ENCODE assay signal across 10 mouse cellular contexts in the genomic region with DNA sequence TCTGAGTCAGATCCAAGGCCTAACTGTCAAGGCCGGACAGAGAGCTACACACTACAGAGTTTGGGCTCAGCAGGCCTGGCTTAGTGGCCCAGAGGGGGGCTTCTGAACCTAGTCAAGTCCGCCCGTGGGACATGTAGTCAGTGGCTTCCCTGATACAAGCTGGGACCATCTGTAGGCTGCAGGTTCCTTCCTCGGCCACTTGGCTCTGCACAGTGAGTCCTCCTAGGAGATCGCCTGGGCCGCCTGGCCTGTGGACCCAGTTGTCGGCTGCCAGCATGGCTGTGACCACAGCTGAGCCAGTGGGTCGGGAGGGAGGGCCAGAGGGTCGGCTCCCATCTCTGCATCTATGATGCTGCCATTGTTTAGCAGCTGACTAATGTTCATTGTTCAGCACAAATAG. TPM values are rescaled to one million over a fixed set of nuclear protein-coding genes. Genes with fewer than 3 reads are reported as not detected.
DNase-seq lines count a peak whose midpoint lies in the region; ATAC-seq and TF ChIP-seq lines count a peak whose summit lies in the region.
"Had no signal": no experiment of that assay in that cellular context is flagged by ENCODE, and none has a peak within 500 bp of the region (broad histone marks: within the 10 kb centered on the region; RNA-seq: fewer than 3 reads in every experiment).

No protein-coding gene starts in this region.

- H3K9ac ChIP-seq in lung, postnatal 0 days (replicated peaks; ENCODE audit: low read depth) = no peak overlapping the region
- H3K9ac ChIP-seq in forebrain, embryonic 11.5 days (ENCODE audit: low read length) = peak overlapping the region; percentile 91
- H3K9ac ChIP-seq in limb, embryonic 13.5 days = no peak overlapping the region
- 0 out of 2 replicates have a peak overlapping the region, but pooled peaks have one; percentile 33 for H3K9ac ChIP-seq in stomach, embryonic 16.5 days (ENCODE audit: low read length)

- H3K27me3 ChIP-seq in lung, postnatal 0 days (replicated peaks; ENCODE audit: insufficient read depth, low read length) = no peaks in the 10 kb centered on the region
- no peaks in the 10 kb centered on the region for H3K27me3 ChIP-seq in forebrain, embryonic 11.5 days (ENCODE audit: control insufficient read depth, insufficient read depth, low read length)
- peaks cover 26% of the 10 kb centered on the region for H3K27me3 ChIP-seq in limb, embryonic 13.5 days
- H3K27me3 ChIP-seq in stomach, embryonic 16.5 days (ENCODE audit: control insufficient read depth, insufficient read depth, low read length) = no peaks in the 10 kb centered on the region

- no peaks in the 10 kb centered on the region for H3K9me3 ChIP-seq in lung, postnatal 0 days (ENCODE audit: low read length)
- no peaks in the 10 kb centered on the region for H3K9me3 ChIP-seq in forebrain, embryonic 11.5 days (ENCODE audit: control insufficient read depth, low read length)
- no peaks in the 10 kb centered on the region for H3K9me3 ChIP-seq in limb, embryonic 13.5 days
- no peaks in the 10 kb centered on the region for H3K9me3 ChIP-seq in stomach, embryonic 16.5 days (replicated peaks; ENCODE audit: control insufficient read depth, low read length)

- 65% methylated on average over 9 of the region's 9 CpGs for WGBS in lung, postnatal 0 days
- 22% methylated on average over 9 of the region's 9 CpGs for WGBS in forebrain, embryonic 11.5 days
- WGBS in limb, embryonic 13.5 days = 64% methylated on average over 9 of the region's 9 CpGs
- WGBS in stomach, embryonic 16.5 days = 73% methylated on average over 9 of the region's 9 CpGs

- no peak for TF ChIP-seq EP300 in lung, postnatal 0 days (IDR thresholded peaks at IDR 0.05)

- H3K4me2 ChIP-seq in lung, postnatal 0 days (replicated peaks; ENCODE audit: low read depth, low read length) = no peak overlapping the region
- peak overlapping the region; percentile 86; the same call in 1 of the 2 replicates for H3K4me2 ChIP-seq in forebrain, embryonic 11.5 days (ENCODE audit: low read depth, low read length, severe bottlenecking)
- peak overlapping the region; percentile 98 for H3K4me2 ChIP-seq in limb, embryonic 13.5 days (replicated peaks)
- 0 out of 2 replicates have a peak overlapping the region, but pooled peaks have one; percentile 90 for H3K4me2 ChIP-seq in stomach, embryonic 16.5 days (ENCODE audit: low read depth, low read length)

- intact Hi-C loops in gastrocnemius, postnatal 36 days (cut with DNase I) = loop anchor here (2.0 to 10.0 kb wide), 2 partner anchors 49 to 297 kb away; a partner anchor contains a TSS

- TF ChIP-seq CTCF in lung, postnatal 0 days (IDR thresholded peaks at IDR 0.05) = peak; percentile 10; the same call in 1 of the 2 replicates

- H3K27ac ChIP-seq in lung, postnatal 0 days (ENCODE audit: low read length) = no peak overlapping the region
- H3K27ac ChIP-seq in forebrain, embryonic 11.5 days (ENCODE audit: low read depth, low read length) = no peak overlapping the region
- H3K27ac ChIP-seq in limb, embryonic 13.5 days = no peak overlapping the region
- H3K27ac ChIP-seq in stomach, embryonic 16.5 days (ENCODE audit: low read length) = no peak overlapping the region
- H3K27ac ChIP-seq: macrophage had no signal

- DNase-seq in lung, postnatal 0 days (ENCODE audit: low spot score) = no peak
- DNase-seq in lung, postnatal 25 days (ENCODE audit: low spot score) = no peak
- DNase-seq in forebrain, embryonic 11.5 days (ENCODE audit: low spot score) = peak; percentile 58
- DNase-seq in layer of hippocampus, postnatal 25 days (ENCODE audit: extremely low spot score in 1 of 2, low spot score in 1 of 2) = no peak
- no peak for DNase-seq in gastrocnemius, postnatal 36 days
- DNase-seq in adrenal gland, postnatal 10 days = no peak
- DNase-seq: kidney, postnatal 10 days had no signal

- H3K4me1 ChIP-seq in lung, postnatal 0 days (ENCODE audit: insufficient read depth, low read depth, low read length) = peaks cover 8% of the 10 kb centered on the region; the same call in 1 of the 2 replicates
- H3K4me1 ChIP-seq in forebrain, embryonic 11.5 days (replicated peaks; ENCODE audit: control insufficient read depth, insufficient read depth, low read length) = peaks cover 26% of the 10 kb centered on the region
- peaks cover 46% of the 10 kb centered on the region for H3K4me1 ChIP-seq in limb, embryonic 13.5 days
- peaks cover 15% of the 10 kb centered on the region for H3K4me1 ChIP-seq in stomach, embryonic 16.5 days (ENCODE audit: control insufficient read depth, insufficient read depth, low read length)

- ATAC-seq in lung, postnatal 0 days = no peak
- no peak for ATAC-seq in forebrain, embryonic 11.5 days (replicated peaks; ENCODE audit: low FRiP score)
- no peak for ATAC-seq in limb, embryonic 13.5 days (ENCODE audit: low FRiP score, low read depth)
- no peak for ATAC-seq in stomach, embryonic 16.5 days (ENCODE audit: insufficient read depth, low FRiP score)

- no peaks in the 10 kb centered on the region for H3K36me3 ChIP-seq in lung, postnatal 0 days (ENCODE audit: insufficient read depth, low read length)
- H3K36me3 ChIP-seq in forebrain, embryonic 11.5 days (ENCODE audit: control insufficient read depth, insufficient read depth, low read length) = no peaks in the 10 kb centered on the region
- H3K36me3 ChIP-seq in limb, embryonic 13.5 days = no peaks in the 10 kb centered on the region
- H3K36me3 ChIP-seq in stomach, embryonic 16.5 days (ENCODE audit: control insufficient read depth, insufficient read depth, low read length) = no peaks in the 10 kb centered on the region

- H3K4me3 ChIP-seq in lung, postnatal 0 days (ENCODE audit: low read depth, low read length) = no peak overlapping the region
- H3K4me3 ChIP-seq in forebrain, embryonic 11.5 days (ENCODE audit: low read depth, low read length) = peak overlapping the region; percentile 67; the same call in 1 of the 2 replicates
- H3K4me3 ChIP-seq in limb, embryonic 13.5 days = no peak overlapping the region
- no peak overlapping the region for H3K4me3 ChIP-seq in stomach, embryonic 16.5 days (replicated peaks; ENCODE audit: low read length)

RNA-seq across cellular contexts. Expression of a gene that starts 3.9 kb away (rescaled TPM):
- polyA plus RNA-seq in lung, postnatal 0 days (2015; fragmentation: Nextera tagmentation; extraction: Ambion mirVana) = 8.2 and 10.2 TPM in 2 replicates
- 12.3 and 12.4 TPM in 2 replicates for polyA plus RNA-seq in forebrain, embryonic 11.5 days (2014; fragmentation: Nextera tagmentation; extraction: Ambion mirVana)
- polyA plus RNA-seq in limb, embryonic 13.5 days (2015; fragmentation: Nextera tagmentation; extraction: Ambion mirVana) = 6.5 and 6.6 TPM in 2 replicates
- 8.9 and 9.5 TPM in 2 replicates for polyA plus RNA-seq in stomach, embryonic 16.5 days (2015; fragmentation: Nextera tagmentation; extraction: Ambion mirVana)
- total RNA-seq in layer of hippocampus, postnatal 25 days (2021) = 10 to 100 TPM; 83.5 to 89.1 TPM
- total RNA-seq in gastrocnemius, postnatal 36 days (2021) = 1 to 10 TPM; 1.8 to 2.3 TPM
- 10 to 100 TPM; 18.2 to 21.7 TPM for total RNA-seq in adrenal gland, postnatal 10 days (2021)

Comparison
In these comparisons a context has a peak if more than half of its experiments do, and no peak if none do; other contexts are left out.
1. H3K9ac ChIP-seq: peak in forebrain, embryonic 11.5 days (single experiment) and stomach, embryonic 16.5 days (single experiment); none in lung, postnatal 0 days (single experiment) and limb, embryonic 13.5 days (single experiment).